15 mouse cellular contexts compared by ENCODE assay signal in the genomic region with DNA sequence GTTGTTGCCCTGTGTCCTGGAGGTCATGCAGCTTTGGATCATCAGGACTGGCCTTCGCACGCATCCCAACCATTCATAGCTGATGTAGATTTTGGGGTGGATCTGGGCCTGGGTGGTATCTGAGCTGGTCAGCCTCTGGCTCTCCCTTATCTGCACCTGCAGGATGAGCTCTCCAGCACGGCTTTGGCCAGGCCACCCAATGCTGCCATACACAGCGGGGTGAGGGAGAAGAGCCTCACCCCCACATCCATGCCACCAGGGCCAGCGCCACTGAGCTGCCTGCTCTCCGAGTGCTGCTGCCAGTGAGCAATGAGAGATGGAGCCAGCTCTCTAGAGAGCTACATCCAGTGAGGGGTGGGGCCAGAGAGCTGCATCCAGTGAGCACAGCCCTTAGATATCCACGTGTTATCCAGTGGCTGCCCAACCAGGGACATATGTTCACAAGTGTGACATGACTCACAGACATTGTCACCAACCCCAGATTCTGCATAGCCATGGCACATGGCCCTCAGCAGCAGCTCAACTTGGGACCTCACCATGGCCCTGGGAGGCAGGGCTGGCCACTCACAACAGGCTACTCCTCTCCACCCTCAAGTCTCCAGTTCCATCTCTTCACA. TPM values are rescaled to one million over a fixed set of nuclear protein-coding genes. Genes with fewer than 3 reads are reported as not detected.
DNase-seq lines count a peak whose midpoint lies in the region; ATAC-seq and TF ChIP-seq lines count a peak whose summit lies in the region.
"Had no signal": no experiment of that assay in that cellular context is flagged by ENCODE, and none has a peak within 500 bp of the region (broad histone marks: within the 10 kb centered on the region; RNA-seq: fewer than 3 reads in every experiment).

No protein-coding gene starts in this region.

- DNase-seq in lung, adult 2 months = no peak
- peak; percentile 23 for DNase-seq in yolk sac, embryonic 10.5 days (ENCODE audit: low spot score)
- DNase-seq in retina, embryonic 14.5 days (ENCODE audit: low spot score) = no peak
- no peak for DNase-seq in adrenal gland, postnatal 25 days
- DNase-seq: adrenal gland, postnatal 10 days; cerebellum, adult 9-10 months; heart, adult 18-20 months; kidney, postnatal 10 days; thymus, postnatal 4 days had no signal

- no peaks in the 10 kb centered on the region for H3K27me3 ChIP-seq in lung, embryonic 15.5 days
- H3K27me3 ChIP-seq: limb, embryonic 15.5 days had no signal

- TF ChIP-seq CTCF in lung, adult 2 months (IDR thresholded peaks at IDR 0.05; ENCODE audit: insufficient read depth, low read length) = no peak

- WGBS in lung, embryonic 15.5 days = 86% methylated on average over 7 of the region's 7 CpGs
- WGBS in lung, adult 2 months = 85% methylated on average over 7 of the region's 7 CpGs

- H3K36me3 ChIP-seq in lung, embryonic 15.5 days = peaks cover 51% of the 10 kb centered on the region

- H3K9me3 ChIP-seq in lung, embryonic 15.5 days = no peaks in the 10 kb centered on the region
- H3K9me3 ChIP-seq: limb, embryonic 15.5 days had no signal

- no peak for TF ChIP-seq POLR2A in lung, adult 2 months (IDR thresholded peaks at IDR 0.05; ENCODE audit: borderline replicate concordance, extremely low read depth, low read depth, low read length)

- no peak overlapping the region for H3K4me3 ChIP-seq in lung, embryonic 15.5 days
- no peak overlapping the region for H3K4me3 ChIP-seq in lung, adult 2 months (replicated peaks; ENCODE audit: extremely low read depth, low read depth, low read length)
- H3K4me3 ChIP-seq: limb, embryonic 15.5 days had no signal

- no peak overlapping the region for H3K4me2 ChIP-seq in lung, embryonic 15.5 days
- H3K4me2 ChIP-seq: hindbrain, embryonic 14.5 days; limb, embryonic 15.5 days; midbrain, embryonic 11.5 days had no signal

- H3K9ac ChIP-seq in lung, embryonic 15.5 days = no peak overlapping the region
- H3K9ac ChIP-seq: hindbrain, embryonic 14.5 days; limb, embryonic 15.5 days had no signal

- peak; percentile 35; the same call in 1 of the 2 replicates for ATAC-seq in lung, embryonic 15.5 days (ENCODE audit: borderline replicate concordance, extremely low read depth, low FRiP score, low TSS enrichment)
- peak; percentile 91 for ATAC-seq in erythroblast, adult 5-6 weeks (replicated peaks; ENCODE audit: low FRiP score, poor library complexity, severe bottlenecking)
- ATAC-seq in megakaryocyte, adult 5-6 weeks (ENCODE audit: poor library complexity, severe bottlenecking) = peak; percentile 47

- no peak overlapping the region for H3K27ac ChIP-seq in lung, embryonic 15.5 days
- H3K27ac ChIP-seq: hindbrain, embryonic 14.5 days; limb, embryonic 15.5 days had no signal

- no peaks in the 10 kb centered on the region for H3K4me1 ChIP-seq in lung, embryonic 15.5 days
- H3K4me1 ChIP-seq in lung, adult 2 months (ENCODE audit: control insufficient read depth, insufficient read depth, low read length) = no peaks in the 10 kb centered on the region
- H3K4me1 ChIP-seq: limb, embryonic 15.5 days had no signal

RNA-seq across cellular contexts. Expression of a gene that starts 27.8 kb away (rescaled TPM):
- 31.7 and 35.8 TPM in 2 replicates for polyA plus RNA-seq in lung, embryonic 15.5 days (2015; fragmentation: Nextera tagmentation; extraction: Ambion mirVana)
- polyA plus RNA-seq in lung, adult 2 months (2012; rRNA removed) = 46.1 and 59.7 TPM in 2 replicates
- total RNA-seq in erythroblast, adult 5-6 weeks (2015; ENCODE audit: low replicate concordance) = 30.6 and 50.6 TPM in 2 replicates
- total RNA-seq in erythroblast, adult 5-6 weeks (2017; ENCODE audit: low replicate concordance) = 38.8 and 44.6 TPM in 2 replicates
- 14.7 and 15.1 TPM in 2 replicates for total RNA-seq in megakaryocyte, adult 5-6 weeks (2015)
- total RNA-seq in megakaryocyte, adult 5-6 weeks (2017) = 10.6 and 14.2 TPM in 2 replicates
- total RNA-seq in adrenal gland, postnatal 25 days (2021) = 36.7 and 44.8 TPM in 2 replicates

RNA-seq across cellular contexts. Expression of a gene that starts 28.3 kb away (rescaled TPM):
- polyA plus RNA-seq in lung, embryonic 15.5 days (2015; fragmentation: Nextera tagmentation; extraction: Ambion mirVana) = 38.9 and 39.5 TPM in 2 replicates
- 17.1 and 20.1 TPM in 2 replicates for polyA plus RNA-seq in lung, adult 2 months (2012; rRNA removed)
- total RNA-seq in erythroblast, adult 5-6 weeks (2015; ENCODE audit: low replicate concordance) = 46.1 and 60.4 TPM in 2 replicates
- total RNA-seq in erythroblast, adult 5-6 weeks (2017; ENCODE audit: low replicate concordance) = 18.0 and 28.7 TPM in 2 replicates
- 13.1 and 14.3 TPM in 2 replicates for total RNA-seq in megakaryocyte, adult 5-6 weeks (2015)
- total RNA-seq in megakaryocyte, adult 5-6 weeks (2017) = 13.4 and 15.1 TPM in 2 replicates
- 28.8 and 32.7 TPM in 2 replicates for total RNA-seq in adrenal gland, postnatal 25 days (2021)

RNA-seq across cellular contexts. Expression of a gene that starts 35.1 kb away (rescaled TPM):
- polyA plus RNA-seq in lung, embryonic 15.5 days (2015; fragmentation: Nextera tagmentation; extraction: Ambion mirVana) = 11.3 and 12.2 TPM in 2 replicates
- polyA plus RNA-seq in lung, adult 2 months (2012; rRNA removed) = 3.8 and 5.0 TPM in 2 replicates
- 2.5 and 5.8 TPM in 2 replicates for total RNA-seq in erythroblast, adult 5-6 weeks (2015; ENCODE audit: low replicate concordance)
- 2.2 and 3.5 TPM in 2 replicates for total RNA-seq in erythroblast, adult 5-6 weeks (2017; ENCODE audit: low replicate concordance)
- total RNA-seq in megakaryocyte, adult 5-6 weeks (2015) = 5.8 and 6.4 TPM in 2 replicates
- 4.7 and 4.8 TPM in 2 replicates for total RNA-seq in megakaryocyte, adult 5-6 weeks (2017)
- total RNA-seq in adrenal gland, postnatal 25 days (2021) = 8.2 and 9.0 TPM in 2 replicates

RNA-seq across cellular contexts. Expression of a gene that starts 41.9 kb away (rescaled TPM):
- polyA plus RNA-seq in lung, embryonic 15.5 days (2015; fragmentation: Nextera tagmentation; extraction: Ambion mirVana) = 62.1 and 66.1 TPM in 2 replicates
- polyA plus RNA-seq in lung, adult 2 months (2012; rRNA removed) = 6.8 and 12.5 TPM in 2 replicates
- total RNA-seq in erythroblast, adult 5-6 weeks (2015; ENCODE audit: low replicate concordance) = 43.5 and 61.5 TPM in 2 replicates
- 71.8 and 77.1 TPM in 2 replicates for total RNA-seq in erythroblast, adult 5-6 weeks (2017; ENCODE audit: low replicate concordance)
- 17.8 and 18.7 TPM in 2 replicates for total RNA-seq in megakaryocyte, adult 5-6 weeks (2015)
- total RNA-seq in megakaryocyte, adult 5-6 weeks (2017) = 24.0 and 26.6 TPM in 2 replicates
- 28.4 and 29.6 TPM in 2 replicates for total RNA-seq in adrenal gland, postnatal 25 days (2021)

RNA-seq across cellular contexts. Expression of a gene that starts 51.0 kb away (rescaled TPM):
- 14.5 and 16.4 TPM in 2 replicates for polyA plus RNA-seq in lung, embryonic 15.5 days (2015; fragmentation: Nextera tagmentation; extraction: Ambion mirVana)
- 65.3 and 88.6 TPM in 2 replicates for polyA plus RNA-seq in lung, adult 2 months (2012; rRNA removed)
- total RNA-seq in erythroblast, adult 5-6 weeks (2015; ENCODE audit: low replicate concordance) = not detected in 2 replicates
- not detected in 2 replicates for total RNA-seq in erythroblast, adult 5-6 weeks (2017; ENCODE audit: low replicate concordance)
- not detected in 2 replicates for total RNA-seq in megakaryocyte, adult 5-6 weeks (2015)
- not detected in 2 replicates for total RNA-seq in megakaryocyte, adult 5-6 weeks (2017)
- 2.0 and 2.9 TPM in 2 replicates for total RNA-seq in adrenal gland, postnatal 25 days (2021)

Comparison
In these comparisons a context has a peak if more than half of its experiments do, and no peak if none do; other contexts are left out.
1. ATAC-seq: peak in every context shown above with its lines; median percentile 91 in erythroblast, adult 5-6 weeks; 47 in megakaryocyte, adult 5-6 weeks; 35 in lung, embryonic 15.5 days.